Mouse (Mus musculus) neural tube, embryonic 14.5 days (tissue): Measurements from ENCODE around the gene Gm11627. TPM values are rescaled to one million over a fixed set of nuclear protein-coding genes. Genes with fewer than 3 reads are reported as not detected.
"Not testable (repeated sequence)": the region's sequence is repeated elsewhere in the genome, so short reads cannot be mapped to it uniquely, and the experiment has no call there.

ENCODE experiments used
- ATAC-seq: fragments of 200-750 bp; cut with Nextera tagmentation; 2 replicates; pipeline ENCODE4 v1.8.0; 2017; ENCODE audit warnings: low read depth, mild to moderate bottlenecking, moderate TSS enrichment, moderate library complexity
- H3K27ac ChIP-seq: fragments of 300-500 bp; sonication (generic); 2 replicates; pipeline ENCODE4 v1.5.1; 2014; ENCODE audit warnings: low read depth, mild to moderate bottlenecking, control low read depth, low read length, moderate library complexity, mixed read lengths
- H3K27me3 ChIP-seq: fragments of 300-500 bp; sonication (generic); 2 replicates; pipeline ENCODE4 v1.6.1; 2014; ENCODE audit warnings: low read length; ENCODE audit not compliant: control insufficient read depth, insufficient read depth
- H3K36me3 ChIP-seq: fragments of 300-500 bp; sonication (generic); 2 replicates; pipeline ENCODE4 v1.6.1; 2014; ENCODE audit warnings: low read length, mixed read lengths; ENCODE audit not compliant: control insufficient read depth, insufficient read depth
- H3K4me1 ChIP-seq: fragments of 300-500 bp; sonication (generic); 2 replicates; pipeline ENCODE4 v1.6.1; 2014; ENCODE audit warnings: low read length; ENCODE audit not compliant: control insufficient read depth, insufficient read depth
- H3K4me2 ChIP-seq: fragments of 300-500 bp; sonication (generic); 2 replicates; pipeline ENCODE4 v1.6.1; 2014; ENCODE audit warnings: mild to moderate bottlenecking, low read depth, low read length, control low read depth
- H3K4me3 ChIP-seq: fragments of 300-500 bp; sonication (generic); 2 replicates; pipeline ENCODE4 v1.5.1; 2014; ENCODE audit warnings: low read depth, low read length, control low read depth, mixed read lengths
- H3K9ac ChIP-seq: fragments of 300-500 bp; sonication (generic); replicated peaks from 2 replicates; pipeline ENCODE4 v1.6.1; 2014; ENCODE audit warnings: low read depth, mild to moderate bottlenecking, control low read depth, low read length, mixed read lengths
- H3K9me3 ChIP-seq: fragments of 300-500 bp; sonication (generic); 2 replicates; pipeline ENCODE4 v1.6.1; 2016; ENCODE audit warnings: low read length; ENCODE audit not compliant: control insufficient read depth
- WGBS: fragments of 180-500 bp; shearing (Covaris S2); extraction: QIAGEN DNeasy Blood & Tissue Kit; methylation state at CpG from one replicate; pipeline ENCODE4 v1.1.7; 2014; 5-methylcytosine and 5-hydroxymethylcytosine counted together
- polyA plus RNA-seq: library from polyadenylated mRNA; unstranded; fragments of >200 nt; fragmentation: Nextera tagmentation; extraction: Ambion mirVana; gene quantifications from 2 replicates; pipeline ENCODE4 v1.2.1, GENCODE M21; 2014

The Gm11627 gene
- polyA plus RNA-seq, 1 experiment from 2014 or later: 6.9 TPM

- Histone ChIP-seq H3K4me1 (peaks cover 1% of the 10 kb centered on the region; the same call in 1 of the 2 replicates), H3K27ac (no peak overlapping the region), H3K36me3 (no peaks in the 10 kb centered on the region), H3K9ac (no peak overlapping the region), H3K4me2 (no peak overlapping the region), H3K9me3 (no peaks in the 10 kb centered on the region), H3K4me3 (no peak overlapping the region), H3K27me3 (no peaks in the 10 kb centered on the region)
- no peak for ATAC-seq
- WGBS: 33% methylated on average over 4 of the region's 4 CpGs
Measured at GRCm38 (mm10) chr11:102610260-102610659, 31.0 kb upstream of the Gm11627 start.

- H3K27ac ChIP-seq: no peak overlapping the region
- H3K27me3 ChIP-seq: no peaks in the 10 kb centered on the region
- no peak overlapping the region for H3K4me3 ChIP-seq
- peaks cover 3% of the 10 kb centered on the region; the same call in 1 of the 2 replicates for H3K4me1 ChIP-seq
- no peaks in the 10 kb centered on the region for H3K9me3 ChIP-seq
- no peak overlapping the region for H3K9ac ChIP-seq
- no peak for ATAC-seq
- peak overlapping the region; percentile 82; the same call in 1 of the 2 replicates for H3K4me2 ChIP-seq
- no peaks in the 10 kb centered on the region for H3K36me3 ChIP-seq
- WGBS: 49% methylated on average over 8 of the region's 8 CpGs
Measured at GRCm38 (mm10) chr11:102609483-102609882, 30.2 kb upstream of the Gm11627 start.

- WGBS: 10% methylated on average over 4 of the region's 4 CpGs
- H3K4me3 ChIP-seq: no peak overlapping the region; the same call in 1 of the 2 replicates
- no peaks in the 10 kb centered on the region for H3K36me3 ChIP-seq
- H3K27ac ChIP-seq: no peak overlapping the region
- no peaks in the 10 kb centered on the region for H3K9me3 ChIP-seq
- no peaks in the 10 kb centered on the region for H3K27me3 ChIP-seq
- peaks cover 3% of the 10 kb centered on the region; the same call in 1 of the 2 replicates for H3K4me1 ChIP-seq
- ATAC-seq: no peak
- H3K9ac ChIP-seq: no peak overlapping the region
- H3K4me2 ChIP-seq: peak overlapping the region; percentile 82
Measured at GRCm38 (mm10) chr11:102608691-102609090, 29.4 kb upstream of the Gm11627 start.

GRCm38 (mm10) chr11:102607686-102608548, 28.7 kb upstream of the Gm11627 start:
- ATAC-seq: no peak
- Histone ChIP-seq H3K27ac (no peak overlapping the region), H3K4me1 (peaks cover 3% of the 10 kb centered on the region; the same call in 1 of the 2 replicates), H3K27me3 (no peaks in the 10 kb centered on the region), H3K4me3 (peak overlapping the region; percentile 64), H3K9me3 (no peaks in the 10 kb centered on the region), H3K36me3 (no peaks in the 10 kb centered on the region), H3K4me2 (peak overlapping the region; percentile 82), H3K9ac (0 out of 2 replicates have a peak overlapping the region, but pooled peaks have one; percentile 0)
- 12% methylated on average over 10 of the region's 10 CpGs for WGBS

- not testable (repeated sequence) for H3K27ac ChIP-seq, ATAC-seq, H3K4me1 ChIP-seq, H3K36me3 ChIP-seq, H3K9me3 ChIP-seq, H3K27me3 ChIP-seq
- Histone ChIP-seq H3K4me2 (peak overlapping the region; percentile 82), H3K4me3 (peak overlapping the region; percentile 64), H3K9ac (peak overlapping the region; percentile 46)
- 0% methylated on average over 12 of the region's 12 CpGs for WGBS
Measured at GRCm38 (mm10) chr11:102607201-102607600, 27.9 kb upstream of the Gm11627 start.

- peaks cover 3% of the 10 kb centered on the region; the same call in 1 of the 2 replicates for H3K4me1 ChIP-seq
- peak overlapping the region; percentile 64 for H3K4me3 ChIP-seq
- no peak overlapping the region for H3K27ac ChIP-seq
- peak overlapping the region; percentile 46 for H3K9ac ChIP-seq
- under 1% methylated on average over 12 of the region's 12 CpGs for WGBS
- peak overlapping the region; percentile 82 for H3K4me2 ChIP-seq
- no peaks in the 10 kb centered on the region for H3K9me3 ChIP-seq
- no peaks in the 10 kb centered on the region for H3K36me3 ChIP-seq
- no peaks in the 10 kb centered on the region for H3K27me3 ChIP-seq
- no peak for ATAC-seq
Measured at GRCm38 (mm10) chr11:102606751-102607171, 27.5 kb upstream of the Gm11627 start.

- peaks cover 3% of the 10 kb centered on the region; the same call in 1 of the 2 replicates for H3K4me1 ChIP-seq
- peak overlapping the region; percentile 77 for H3K9ac ChIP-seq
- no peaks in the 10 kb centered on the region for H3K36me3 ChIP-seq
- peak overlapping the region; percentile 82 for H3K4me2 ChIP-seq
- peak overlapping the region; percentile 88 for H3K27ac ChIP-seq
- no peaks in the 10 kb centered on the region for H3K27me3 ChIP-seq
- peak overlapping the region; percentile 64 for H3K4me3 ChIP-seq
- no peaks in the 10 kb centered on the region for H3K9me3 ChIP-seq
- under 1% methylated on average over 62 of the region's 62 CpGs for WGBS
- ATAC-seq: no peak
Measured at GRCm38 (mm10) chr11:102605553-102606416, 26.5 kb upstream of the Gm11627 start.

GRCm38 (mm10) chr11:102604777-102605552, 25.7 kb upstream of the Gm11627 start:
- Histone ChIP-seq H3K4me1 (peaks cover 3% of the 10 kb centered on the region; the same call in 1 of the 2 replicates), H3K27ac (peak overlapping the region; percentile 88), H3K4me2 (peak overlapping the region; percentile 82), H3K4me3 (peak overlapping the region; percentile 64), H3K9me3 (no peaks in the 10 kb centered on the region), H3K27me3 (no peaks in the 10 kb centered on the region), H3K36me3 (no peaks in the 10 kb centered on the region), H3K9ac (peak overlapping the region; percentile 77)
- WGBS: under 1% methylated on average over 74 of the region's 74 CpGs
- peak; percentile 42 for ATAC-seq
